Mouse (Mus musculus) liver, embryonic 15.5 days (tissue): Measurements from ENCODE around the gene Gm44973. TPM values are rescaled to one million over a fixed set of nuclear protein-coding genes. Genes with fewer than 3 reads are reported as not detected.
A peak's percentile ranks its signal among the peaks of the same experiment; 100 is the strongest.
"Not testable (repeated sequence)": the region's sequence is repeated elsewhere in the genome, so short reads cannot be mapped to it uniquely, and the experiment has no call there.

Experiments
- ATAC-seq: fragments of 200-750 bp; cut with Nextera tagmentation; 2 replicates; pipeline ENCODE4 v1.8.0; 2017; ENCODE audit warnings: moderate number of reproducible peaks, mild to moderate bottlenecking, moderate library complexity; ENCODE audit not compliant: insufficient read depth
- H3K27ac ChIP-seq: fragments of 300-500 bp; sonication (generic); replicated peaks from 2 replicates; pipeline ENCODE4 v1.5.1; 2015; ENCODE audit warnings: mild to moderate bottlenecking, inconsistent platforms
- H3K27me3 ChIP-seq: fragments of 300-500 bp; sonication (generic); 2 replicates; pipeline ENCODE4 v1.6.1; 2015; ENCODE audit warnings: mild to moderate bottlenecking, inconsistent platforms
- H3K36me3 ChIP-seq: fragments of 300-500 bp; sonication (generic); replicated peaks from 2 replicates; pipeline ENCODE4 v1.6.1; 2015; ENCODE audit warnings: moderate library complexity, mild to moderate bottlenecking, inconsistent platforms
- H3K4me1 ChIP-seq: fragments of 300-500 bp; sonication (generic); replicated peaks from 2 replicates; pipeline ENCODE4 v1.6.1; 2015; ENCODE audit warnings: inconsistent platforms
- H3K4me2 ChIP-seq: fragments of 300-500 bp; sonication (generic); 2 replicates; pipeline ENCODE4 v1.6.1; 2015; ENCODE audit warnings: moderate library complexity, mild to moderate bottlenecking, inconsistent platforms
- H3K4me3 ChIP-seq: fragments of 300-500 bp; sonication (generic); replicated peaks from 2 replicates; pipeline ENCODE4 v1.5.1; 2015; ENCODE audit warnings: mild to moderate bottlenecking, inconsistent platforms
- H3K9ac ChIP-seq: fragments of 300-500 bp; sonication (generic); 2 replicates; pipeline ENCODE4 v1.6.1; 2015; ENCODE audit warnings: moderate library complexity, mild to moderate bottlenecking, inconsistent platforms
- H3K9me3 ChIP-seq: fragments of 300-500 bp; sonication (generic); replicated peaks from 2 replicates; pipeline ENCODE4 v1.6.1; 2016; ENCODE audit warnings: inconsistent platforms
- WGBS: fragments of 180-500 bp; shearing (Covaris S2); methylation state at CpG from one replicate; pipeline ENCODE4 v1.1.7; 2015; ENCODE audit warnings: mixed read lengths; ENCODE audit not compliant: insufficient replicate concordance; 5-methylcytosine and 5-hydroxymethylcytosine counted together
- polyA plus RNA-seq: library from polyadenylated mRNA; unstranded; fragments of >200 nt; fragmentation: Nextera tagmentation; extraction: Ambion mirVana; gene quantifications from 2 replicates; pipeline ENCODE4 v1.2.1, GENCODE M21; 2015

Gm44973 gene
- polyA plus RNA-seq, 1 experiment from 2014 or later = 0.53 TPM

DNA sequence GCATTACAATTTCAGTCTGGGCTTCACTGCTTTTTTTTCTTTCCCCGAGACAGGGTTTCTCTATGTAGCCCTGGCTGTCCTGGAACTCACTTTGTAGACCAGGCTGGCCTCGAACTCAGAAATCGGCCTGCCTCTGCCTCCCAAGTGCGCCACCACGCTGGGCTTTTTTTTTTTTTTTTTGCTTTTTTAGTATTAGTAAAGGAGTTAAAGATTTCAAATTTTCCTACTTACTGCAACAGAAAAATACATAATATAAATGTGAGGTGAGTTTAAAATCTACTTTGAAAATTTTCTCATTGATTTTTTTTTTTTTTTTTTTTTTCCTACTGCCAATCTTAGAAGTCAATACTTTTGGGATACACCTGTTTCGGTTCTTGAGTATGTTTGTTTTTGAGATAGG, 49.6 kb downstream of the Gm44973 start:
- H3K4me3 ChIP-seq = peak overlapping the region; percentile 83; the same call in 1 of the 2 replicates
- H3K4me2 ChIP-seq = peak overlapping the region; percentile 98; the same call in 1 of the 2 replicates

GRCm38 (mm10) chr7:5073586-5073985, 58.3 kb downstream of the Gm44973 start:
- 0% methylated on average over 1 of the region's 1 CpGs for WGBS
- Histone ChIP-seq H3K4me1 (peaks cover 70% of the 10 kb centered on the region), H3K9me3 (no peaks in the 10 kb centered on the region), H3K36me3 (peaks cover 98% of the 10 kb centered on the region), H3K27me3 (no peaks in the 10 kb centered on the region), H3K9ac (peak overlapping the region; percentile 27; the same call in 1 of the 2 replicates), H3K4me3 (peak overlapping the region; percentile 17), H3K27ac (peak overlapping the region; percentile 85), H3K4me2 (peak overlapping the region; percentile 56)
- peak; percentile 71 for ATAC-seq

More for the DNA sequence above, 49.6 kb downstream of the Gm44973 start:
- H3K4me1 ChIP-seq = peaks cover 55% of the 10 kb centered on the region
- H3K27ac ChIP-seq = 0 out of 2 replicates have a peak overlapping the region, but pooled peaks have one; percentile 0
- H3K9me3 ChIP-seq = no peaks in the 10 kb centered on the region
- no peaks in the 10 kb centered on the region for H3K27me3 ChIP-seq
- peaks cover 48% of the 10 kb centered on the region for H3K36me3 ChIP-seq
- 82% methylated on average over 6 of the region's 6 CpGs for WGBS
- no peak for ATAC-seq
- H3K9ac ChIP-seq = no peak overlapping the region; the same call in 1 of the 2 replicates

GRCm38 (mm10) chr7:5074984-5075383, 59.7 kb downstream of the Gm44973 start:
- Histone ChIP-seq H3K27ac (peak overlapping the region; percentile 85; the same call in 1 of the 2 replicates), H3K36me3 (peaks cover 92% of the 10 kb centered on the region), H3K4me1 (peaks cover 78% of the 10 kb centered on the region), H3K9ac (no peak overlapping the region), H3K4me3 (no peak overlapping the region), H3K4me2 (no peak overlapping the region), H3K9me3 (no peaks in the 10 kb centered on the region), H3K27me3 (no peaks in the 10 kb centered on the region)
- 91% methylated on average over 5 of the region's 5 CpGs for WGBS
- ATAC-seq = no peak

DNA sequence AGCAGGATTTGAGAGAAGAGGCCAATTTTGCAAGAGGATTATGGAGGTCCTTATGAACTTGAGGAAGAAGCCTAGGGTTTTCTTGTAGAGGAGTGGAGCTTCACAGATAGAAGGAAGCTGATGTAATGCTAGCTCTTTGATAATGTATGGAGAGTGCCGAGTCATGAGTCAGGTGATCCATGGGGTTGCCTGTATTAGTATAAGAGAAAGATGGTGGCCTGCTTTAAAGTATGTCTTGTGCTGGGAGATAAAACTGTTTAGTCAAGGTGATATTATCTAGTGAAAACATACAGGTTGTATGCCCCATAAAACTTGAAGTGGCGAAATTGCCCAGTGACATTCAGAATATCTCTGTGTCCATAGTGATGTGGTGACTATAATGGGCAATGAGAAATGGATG, 61.6 kb downstream of the Gm44973 start:
- Histone ChIP-seq H3K4me1 (peaks cover 80% of the 10 kb centered on the region), H3K4me3 (no peak overlapping the region), H3K27ac (peak overlapping the region; percentile 76), H3K36me3 (peaks cover 73% of the 10 kb centered on the region), H3K4me2 (peak overlapping the region; percentile 27; the same call in 1 of the 2 replicates), H3K9me3 (no peaks in the 10 kb centered on the region), H3K9ac (no peak overlapping the region), H3K27me3 (no peaks in the 10 kb centered on the region)
- ATAC-seq = no peak
- 45% methylated on average over 2 of the region's 2 CpGs for WGBS

DNA sequence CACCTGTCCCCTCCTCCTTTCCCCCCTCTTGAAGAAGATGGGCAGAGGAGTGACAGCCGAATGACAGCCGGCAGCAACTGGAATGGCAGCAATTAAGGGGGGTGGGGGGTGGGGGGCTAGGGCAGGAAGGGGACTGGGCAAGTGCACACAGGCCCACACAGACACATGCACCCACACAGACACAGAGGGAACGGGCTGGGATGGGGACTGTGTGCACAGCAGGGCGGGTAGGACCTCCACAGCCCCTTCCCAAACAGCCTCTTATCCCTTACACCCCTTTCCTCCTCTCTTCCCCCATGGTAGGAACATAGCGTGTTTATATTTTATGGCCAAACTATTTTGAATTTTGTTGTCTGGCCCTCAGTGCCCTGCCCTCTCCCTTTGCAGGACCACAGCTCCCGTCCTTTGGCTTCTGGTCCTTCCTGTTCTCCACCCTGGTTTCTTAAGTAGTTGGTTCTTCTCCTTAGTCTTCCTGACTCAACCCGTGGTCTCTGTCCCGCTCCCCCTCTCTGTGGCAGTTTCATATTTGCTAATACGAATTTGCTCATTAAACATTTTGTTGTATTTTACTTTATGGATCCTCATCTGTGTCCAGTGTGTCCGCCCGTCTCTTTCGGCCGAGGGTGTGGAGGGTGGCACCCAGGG, 64.2 kb downstream of the Gm44973 start:
- peaks cover 70% of the 10 kb centered on the region for H3K36me3 ChIP-seq
- H3K4me2 ChIP-seq = peak overlapping the region; percentile 86
- peak overlapping the region; percentile 93 for H3K27ac ChIP-seq
- peak overlapping the region; percentile 95 for H3K4me3 ChIP-seq
- 39% methylated on average over 11 of the region's 13 CpGs for WGBS
- H3K4me1 ChIP-seq = peaks cover 78% of the 10 kb centered on the region
- H3K9ac ChIP-seq, H3K9me3 ChIP-seq, ATAC-seq, H3K27me3 ChIP-seq: not testable (repeated sequence)

DNA sequence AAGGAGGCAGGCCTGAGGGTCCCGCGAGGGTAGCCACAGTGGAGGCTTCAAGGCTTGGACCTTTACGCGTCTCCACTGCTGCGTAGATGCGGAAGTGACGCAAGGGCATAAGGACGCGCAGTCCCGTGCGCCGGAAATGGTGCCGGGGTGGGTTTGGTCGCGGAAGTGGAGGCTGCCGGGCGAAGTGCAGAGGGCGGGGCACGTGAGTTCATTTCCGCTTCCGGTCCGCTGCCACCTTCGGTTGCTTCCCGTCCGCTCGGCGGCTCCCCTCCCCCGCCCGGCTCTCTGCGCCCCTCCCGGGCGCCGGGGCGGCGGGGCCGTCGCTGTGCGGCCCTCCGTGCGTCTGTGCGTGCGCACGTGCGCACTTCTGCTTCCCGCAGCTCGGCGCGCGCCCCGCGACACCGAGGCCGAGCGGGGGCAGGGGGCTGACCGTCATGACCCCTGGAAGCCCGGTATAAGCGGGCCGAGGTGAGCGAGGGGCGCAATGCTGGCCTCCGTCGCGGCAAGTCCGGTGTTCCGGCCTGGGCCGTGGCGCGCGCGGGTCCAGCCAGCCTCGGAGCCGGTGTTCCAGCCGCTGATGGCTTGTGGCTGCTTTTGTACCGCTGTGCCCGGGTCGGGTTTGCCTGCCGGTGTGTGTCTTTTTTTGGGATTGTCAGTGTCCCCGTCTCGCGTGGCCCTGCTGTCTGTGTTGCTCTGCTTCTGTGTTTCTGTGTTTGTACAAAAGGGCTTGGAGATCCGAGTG, 64.9 kb downstream of the Gm44973 start, which contains the start of gene Epn1:
Gene Epn1 (plus strand): TSS at position 226 of the 742 bp plus-strand sequence.
- H3K9ac ChIP-seq = peak within 1 kb of the TSS; percentile 98
- H3K27me3 ChIP-seq = no peaks in the 10 kb centered on the region
- H3K36me3 ChIP-seq = peaks cover 70% of the 10 kb centered on the region
- H3K27ac ChIP-seq = peak within 1 kb of the TSS; percentile 93
- peak within 1 kb of the TSS; percentile 95 for H3K4me3 ChIP-seq
- WGBS = under 1% methylated on average over 81 of the region's 81 CpGs
- H3K9me3 ChIP-seq = no peaks in the 10 kb centered on the region
- ATAC-seq = peak; percentile 86
- H3K4me1 ChIP-seq = peaks cover 78% of the 10 kb centered on the region
- peak within 1 kb of the TSS; percentile 86 for H3K4me2 ChIP-seq

DNA sequence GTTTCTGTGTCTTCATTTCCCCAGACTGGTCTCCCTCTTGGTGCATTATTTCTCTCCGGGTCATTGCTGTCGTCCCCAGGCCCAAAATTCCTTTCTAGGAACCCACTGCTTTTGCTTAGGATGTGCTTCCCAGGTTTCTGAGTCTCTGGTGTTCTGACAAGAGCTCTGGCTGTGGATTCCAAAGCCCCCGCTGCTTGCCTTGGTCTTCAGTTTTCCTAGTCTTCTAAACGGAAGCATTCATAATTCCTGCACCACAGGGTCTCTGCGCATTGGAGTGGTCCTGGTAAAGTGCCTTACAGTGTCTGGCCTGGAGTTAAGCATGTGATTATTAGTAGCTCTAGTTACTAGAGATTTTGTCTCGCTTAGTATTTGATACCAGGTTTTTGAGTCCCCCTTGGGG, 65.5 kb downstream of the Gm44973 start:
- Histone ChIP-seq H3K4me1 (peaks cover 79% of the 10 kb centered on the region), H3K27me3 (no peaks in the 10 kb centered on the region), H3K4me2 (peak overlapping the region; percentile 86), H3K27ac (peak overlapping the region; percentile 93), H3K36me3 (peaks cover 71% of the 10 kb centered on the region), H3K9ac (peak overlapping the region; percentile 98), H3K9me3 (no peaks in the 10 kb centered on the region), H3K4me3 (peak overlapping the region; percentile 95)
- WGBS = 5% methylated on average over 6 of the region's 6 CpGs
- no peak for ATAC-seq

DNA sequence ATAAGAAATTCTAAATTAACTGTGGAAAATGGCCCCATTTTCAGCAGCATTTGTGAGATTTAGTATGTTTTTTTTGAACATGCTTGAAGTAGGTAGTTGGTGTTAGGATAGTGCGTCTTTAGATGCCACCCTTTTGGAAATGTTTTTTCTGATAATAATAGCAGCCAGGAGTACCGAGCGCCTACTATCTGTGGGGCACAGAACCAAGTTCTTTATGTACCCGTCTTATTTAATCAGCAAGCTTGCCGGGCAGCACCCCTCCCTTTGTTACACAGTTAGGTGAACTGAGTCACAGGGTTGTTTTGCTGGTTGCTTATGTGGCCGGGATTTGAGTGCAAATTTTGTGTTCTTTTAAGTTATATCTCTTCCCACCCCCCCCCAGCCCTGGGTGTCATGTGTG, 65.9 kb downstream of the Gm44973 start:
- 11% methylated on average over 6 of the region's 6 CpGs for WGBS
- Histone ChIP-seq H3K4me3 (peak overlapping the region; percentile 95), H3K36me3 (peaks cover 72% of the 10 kb centered on the region), H3K4me1 (peaks cover 79% of the 10 kb centered on the region), H3K4me2 (peak overlapping the region; percentile 86), H3K9me3 (no peaks in the 10 kb centered on the region), H3K27me3 (no peaks in the 10 kb centered on the region), H3K9ac (peak overlapping the region; percentile 98), H3K27ac (peak overlapping the region; percentile 93)
- peak; percentile 55 for ATAC-seq

GRCm38 (mm10) chr7:5081939-5082338, 66.6 kb downstream of the Gm44973 start:
- H3K27me3 ChIP-seq = no peaks in the 10 kb centered on the region
- H3K9me3 ChIP-seq = no peaks in the 10 kb centered on the region
- H3K36me3 ChIP-seq = peaks cover 72% of the 10 kb centered on the region
- H3K4me2 ChIP-seq = peak overlapping the region; percentile 86
- ATAC-seq = no peak
- peak overlapping the region; percentile 93 for H3K27ac ChIP-seq
- H3K4me3 ChIP-seq = peak overlapping the region; percentile 95
- 81% methylated on average over 2 of the region's 2 CpGs for WGBS
- peak overlapping the region; percentile 98 for H3K9ac ChIP-seq
- peaks cover 78% of the 10 kb centered on the region for H3K4me1 ChIP-seq
